Mouse (Mus musculus) small intestine, adult 10 weeks (tissue): Measurements from ENCODE around the gene Zfp948. TPM values are rescaled to one million over a fixed set of nuclear protein-coding genes. Genes with fewer than 3 reads are reported as not detected.

Source experiments
- polyA plus RNA-seq: library from polyadenylated mRNA; stranded (reverse); fragments of 350-450 nt; fragmentation: Illumina TruSeq; extraction: RNeasy Lipid Tissue Mini Kit (QIAGEN cat#74804); gene quantifications from one replicate; pipeline ENCODE4 v1.2.3, GENCODE M21; 2014; ENCODE audit warnings: low replicate concordance

The Zfp948 gene
- polyA plus RNA-seq = 54.0 TPM

GRCm38 (mm10) chr17:21566728-21567349, at the start of gene Zfp948:
Gene Zfp948, plus strand, starts transcription at chr17:21567008.

GRCm38 (mm10) chr17:21535096-21536001, 31.5 kb upstream of the Zfp948 start, which contains the start of gene Zfp52:
Gene Zfp52, plus strand, starts transcription at chr17:21535539.

Other genes starting within 250 kb of the Zfp948 start
- 15.6 TPM for gene Zfp677, start 183.3 kb upstream of the Zfp948 start, polyA plus RNA-seq
- gene Zfp54, start 143.8 kb upstream of the Zfp948 start, polyA plus RNA-seq = 42.0 TPM
- 60.4 TPM for gene Zfp51, start 116.6 kb upstream of the Zfp948 start, polyA plus RNA-seq
- gene Zfp53, start 78.0 kb upstream of the Zfp948 start, polyA plus RNA-seq = 64.2 TPM
- gene Zfp52, start 31.5 kb upstream of the Zfp948 start, polyA plus RNA-seq = 18.7 TPM
- gene Zfp983, start 83.6 kb downstream of the Zfp948 start, polyA plus RNA-seq = 39.7 TPM
- gene Gm10226, start 124.9 kb downstream of the Zfp948 start, polyA plus RNA-seq = 44.6 TPM
- 26.7 TPM for gene Zfp760, start 140.7 kb downstream of the Zfp948 start, polyA plus RNA-seq
- gene Zfp229, start 163.8 kb downstream of the Zfp948 start, polyA plus RNA-seq = 11.9 TPM